Mouse (Mus musculus) heart, embryonic 16.5 days (tissue): Measurements from ENCODE around the gene Olfr52. TPM values are rescaled to one million over a fixed set of nuclear protein-coding genes. Genes with fewer than 3 reads are reported as not detected.
"Not testable (repeated sequence)": the region's sequence is repeated elsewhere in the genome, so short reads cannot be mapped to it uniquely, and the experiment has no call there.

Source experiments
- ATAC-seq: fragments of 200-750 bp; cut with Nextera tagmentation; replicated peaks from 2 replicates; pipeline ENCODE4 v1.8.0; 2017; ENCODE audit warnings: moderate number of reproducible peaks; ENCODE audit not compliant: insufficient read depth, low FRiP score; ENCODE audit errors: extremely low read depth
- H3K27ac ChIP-seq: fragments of 300-500 bp; sonication (generic); 2 replicates; pipeline ENCODE4 v1.5.1; 2014; ENCODE audit warnings: mild to moderate bottlenecking, low read length, control low read depth, moderate library complexity
- H3K27me3 ChIP-seq: fragments of 300-500 bp; sonication (generic); 2 replicates; pipeline ENCODE4 v1.6.1; 2014; ENCODE audit warnings: low read length, mixed read lengths; ENCODE audit not compliant: control insufficient read depth, insufficient read depth
- H3K36me3 ChIP-seq: fragments of 300-500 bp; sonication (generic); 2 replicates; pipeline ENCODE4 v1.6.1; 2014; ENCODE audit not compliant: control insufficient read depth, insufficient read depth
- H3K4me1 ChIP-seq: fragments of 300-500 bp; sonication (generic); 2 replicates; pipeline ENCODE4 v1.6.1; 2014; ENCODE audit warnings: low read length, mixed read lengths; ENCODE audit not compliant: control insufficient read depth, insufficient read depth
- H3K4me2 ChIP-seq: fragments of 300-500 bp; sonication (generic); 2 replicates; pipeline ENCODE4 v1.6.1; 2014; ENCODE audit warnings: low read depth, mild to moderate bottlenecking, control low read depth, low read length
- H3K4me3 ChIP-seq: fragments of 300-500 bp; sonication (generic); 2 replicates; pipeline ENCODE4 v1.5.1; 2014; ENCODE audit warnings: mild to moderate bottlenecking, control low read depth, low read length
- H3K9ac ChIP-seq: fragments of 300-500 bp; sonication (generic); 2 replicates; pipeline ENCODE4 v1.6.1; 2014; ENCODE audit warnings: low read length, control low read depth
- H3K9me3 ChIP-seq: fragments of 300-500 bp; sonication (generic); replicated peaks from 2 replicates; pipeline ENCODE4 v1.6.1; 2016; ENCODE audit warnings: low read length; ENCODE audit not compliant: control insufficient read depth
- WGBS: fragments of 180-500 bp; shearing (Covaris S2); extraction: QIAGEN DNeasy Blood & Tissue Kit; methylation state at CpG from one replicate; pipeline ENCODE4 v1.1.7; 2014; 5-methylcytosine and 5-hydroxymethylcytosine counted together
- polyA plus RNA-seq: library from polyadenylated mRNA; unstranded; fragments of >200 nt; fragmentation: Nextera tagmentation; extraction: Ambion mirVana; gene quantifications from 2 replicates; pipeline ENCODE4 v1.2.1, GENCODE M21; 2015

Olfr52 gene
- not detected in 2 replicates for polyA plus RNA-seq

DNA sequence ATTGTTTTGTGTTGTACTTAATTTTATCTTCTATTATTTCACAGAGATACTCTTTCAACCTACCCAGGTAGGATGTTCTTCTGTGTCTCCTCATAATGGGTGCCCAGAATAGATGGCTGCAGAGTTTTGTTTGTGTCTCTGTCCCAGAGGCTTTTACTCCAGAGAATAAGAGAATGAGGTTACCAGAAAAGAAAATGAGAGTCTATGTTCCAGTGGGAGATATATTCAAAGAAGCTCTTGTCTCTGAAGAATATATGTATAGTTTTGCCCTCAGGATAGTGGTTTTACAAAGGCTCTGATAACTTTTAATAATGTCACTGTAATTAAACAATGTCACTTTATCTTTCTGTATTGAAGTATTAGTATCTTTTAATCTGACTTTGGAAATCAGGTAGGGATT, at the start of gene Olfr52:
TSS of gene Olfr52 (minus strand) at position 101 of the 400 bp plus-strand sequence.
- no peak within 1 kb of the TSS for H3K4me3 ChIP-seq
- no peaks in the 10 kb centered on the region for H3K36me3 ChIP-seq
- no peak within 1 kb of the TSS for H3K27ac ChIP-seq
- H3K27me3 ChIP-seq: no peaks in the 10 kb centered on the region
- no peaks in the 10 kb centered on the region for H3K9me3 ChIP-seq
- H3K4me2 ChIP-seq: no peak within 1 kb of the TSS
- H3K4me1 ChIP-seq: no peaks in the 10 kb centered on the region
- H3K9ac ChIP-seq: no peak within 1 kb of the TSS
- no peak for ATAC-seq

DNA sequence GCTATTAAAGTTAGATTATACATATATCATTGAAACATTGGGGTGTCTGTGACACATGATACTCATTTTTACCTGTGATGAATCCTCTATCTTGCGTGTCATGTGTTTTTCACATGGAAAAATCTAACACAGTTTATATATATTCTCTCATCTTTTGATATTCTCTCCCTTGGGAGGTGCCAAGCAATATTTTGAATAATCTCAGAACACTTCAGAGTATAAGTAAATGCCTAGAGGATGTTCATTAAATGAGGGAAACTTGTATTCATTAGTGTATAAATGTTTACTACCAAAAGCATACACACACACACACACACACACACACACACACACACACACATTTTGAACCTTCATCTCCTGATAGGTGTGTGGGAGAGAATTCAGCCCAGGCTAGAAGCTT, 45.8 kb upstream of the Olfr52 start, which contains the start of gene Olfr1047:
TSS of gene Olfr1047 (minus strand) at position 101 of the 400 bp plus-strand sequence.
- Histone ChIP-seq H3K4me3 (no peak within 1 kb of the TSS), H3K27me3 (no peaks in the 10 kb centered on the region), H3K9ac (no peak within 1 kb of the TSS), H3K4me1 (no peaks in the 10 kb centered on the region), H3K36me3 (no peaks in the 10 kb centered on the region), H3K9me3 (no peaks in the 10 kb centered on the region), H3K4me2 (no peak within 1 kb of the TSS), H3K27ac (no peak within 1 kb of the TSS)
- 82% methylated on average over 1 of the region's 1 CpGs for WGBS
- no peak for ATAC-seq

DNA sequence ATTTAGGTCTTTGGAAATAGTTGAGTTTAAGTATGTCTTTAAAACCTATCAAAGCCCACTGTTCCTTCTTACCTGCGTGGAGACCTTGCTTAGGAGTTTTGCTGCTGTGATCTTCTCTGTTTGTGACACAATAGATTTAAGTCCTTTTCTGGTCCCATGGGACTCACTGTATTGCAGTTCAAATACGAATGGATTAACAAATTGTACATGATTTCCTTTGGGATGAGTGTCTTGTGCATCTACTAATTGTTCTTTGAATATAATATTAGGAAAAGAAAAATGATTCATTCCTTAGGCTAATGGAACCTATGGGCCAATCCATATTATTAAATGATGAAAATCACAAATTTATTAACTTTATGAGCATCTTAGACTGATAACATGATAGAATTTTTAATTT, 33.7 kb upstream of the Olfr52 start, which contains the start of gene Olfr1046:
TSS of gene Olfr1046 (minus strand) at position 101 of the 400 bp plus-strand sequence.
- 59% methylated on average over 2 of the region's 2 CpGs for WGBS
- no peak for ATAC-seq

DNA sequence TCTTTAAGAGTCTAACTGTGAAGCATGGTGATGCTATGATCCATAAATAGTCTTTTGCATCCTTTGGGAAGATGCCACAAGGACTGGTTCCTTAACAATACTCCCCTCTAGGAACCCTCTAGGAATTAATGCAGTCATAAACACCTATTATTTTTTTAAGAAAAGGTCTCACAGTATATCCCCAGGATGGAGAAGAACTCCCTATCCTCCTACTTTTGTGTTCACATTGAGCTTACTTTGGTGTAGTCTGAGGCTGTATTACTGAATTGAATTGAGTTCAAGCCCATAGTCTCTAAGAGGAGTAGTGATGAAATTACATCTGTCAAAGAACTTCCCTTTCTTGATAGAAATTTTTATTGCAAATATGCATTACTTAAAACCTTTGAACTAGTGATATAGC, 17.4 kb upstream of the Olfr52 start, which contains the start of gene Olfr1045:
TSS of gene Olfr1045 (minus strand) at position 101 of the 400 bp plus-strand sequence.
- no peaks in the 10 kb centered on the region for H3K27me3 ChIP-seq
- H3K27ac ChIP-seq: no peak within 1 kb of the TSS
- no peak within 1 kb of the TSS for H3K9ac ChIP-seq
- no peaks in the 10 kb centered on the region for H3K9me3 ChIP-seq
- H3K4me1 ChIP-seq: no peaks in the 10 kb centered on the region
- no peak within 1 kb of the TSS for H3K4me3 ChIP-seq
- H3K4me2 ChIP-seq: no peak within 1 kb of the TSS
- H3K36me3 ChIP-seq: no peaks in the 10 kb centered on the region
- ATAC-seq: no peak

More for the DNA sequence above, 33.7 kb upstream of the Olfr52 start, which contains the start of gene Olfr1046:
- no peaks in the 10 kb centered on the region for H3K9me3 ChIP-seq
- H3K36me3 ChIP-seq: no peaks in the 10 kb centered on the region
- H3K27me3 ChIP-seq: no peaks in the 10 kb centered on the region
- H3K4me1 ChIP-seq: no peaks in the 10 kb centered on the region
- no peak within 1 kb of the TSS for H3K9ac ChIP-seq
- no peak within 1 kb of the TSS for H3K4me3 ChIP-seq
- H3K27ac ChIP-seq: no peak within 1 kb of the TSS
- H3K4me2 ChIP-seq: no peak within 1 kb of the TSS

DNA sequence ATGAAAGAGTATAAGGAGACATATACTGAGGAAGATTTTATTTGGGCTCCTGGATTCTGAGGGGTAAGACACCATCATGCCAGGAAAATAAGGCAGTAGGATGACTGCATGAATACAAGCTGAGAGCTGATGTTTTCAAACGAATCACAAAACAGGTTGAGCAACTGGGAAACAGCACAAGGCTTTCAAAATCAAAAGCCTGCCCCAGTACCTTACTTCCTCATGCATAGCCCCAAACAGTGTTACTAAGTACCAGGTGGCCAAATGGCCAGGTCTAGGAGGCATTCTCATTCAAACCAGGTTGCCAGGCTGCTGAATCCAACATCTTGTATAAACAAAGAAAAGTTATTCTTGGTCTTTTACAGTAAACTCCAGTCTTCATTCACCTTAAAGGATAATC, 10.4 kb upstream of the Olfr52 start:
- Histone ChIP-seq H3K27me3 (no peaks in the 10 kb centered on the region), H3K4me2 (no peak overlapping the region), H3K9ac (no peak overlapping the region), H3K9me3 (peaks cover 4% of the 10 kb centered on the region; the same call in 1 of the 2 replicates), H3K27ac (no peak overlapping the region), H3K36me3 (no peaks in the 10 kb centered on the region), H3K4me1 (no peaks in the 10 kb centered on the region), H3K4me3 (no peak overlapping the region)
- no peak for ATAC-seq
- WGBS: 31% methylated on average over 1 of the region's 1 CpGs

DNA sequence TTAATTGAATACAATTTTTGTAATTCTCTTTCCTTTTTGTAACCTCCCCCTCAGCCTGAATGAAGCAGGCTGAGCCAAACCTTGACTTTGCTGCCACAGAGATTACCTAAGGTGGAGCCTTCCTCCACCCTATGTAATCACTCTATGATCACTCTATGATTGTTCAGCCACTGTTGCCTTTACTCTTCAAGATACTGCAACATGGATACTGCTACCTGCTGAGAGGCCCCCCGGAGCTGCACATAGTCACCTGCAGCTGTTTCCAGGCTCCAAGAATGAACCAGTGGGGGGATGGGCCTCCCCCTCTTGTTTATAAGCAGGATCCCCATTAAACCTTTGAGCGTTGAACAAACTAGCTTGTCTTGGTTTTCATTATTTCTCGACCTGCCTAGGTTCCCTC, 5.5 kb downstream of the Olfr52 start:
- H3K9me3 ChIP-seq: no peaks in the 10 kb centered on the region
- H3K4me1 ChIP-seq: no peaks in the 10 kb centered on the region
- no peak overlapping the region for H3K9ac ChIP-seq
- no peak overlapping the region for H3K27ac ChIP-seq
- ATAC-seq: no peak
- no peaks in the 10 kb centered on the region for H3K36me3 ChIP-seq
- no peaks in the 10 kb centered on the region for H3K27me3 ChIP-seq
- no peak overlapping the region for H3K4me2 ChIP-seq
- no peak overlapping the region for H3K4me3 ChIP-seq
- WGBS: 78% methylated on average over 3 of the region's 3 CpGs

DNA sequence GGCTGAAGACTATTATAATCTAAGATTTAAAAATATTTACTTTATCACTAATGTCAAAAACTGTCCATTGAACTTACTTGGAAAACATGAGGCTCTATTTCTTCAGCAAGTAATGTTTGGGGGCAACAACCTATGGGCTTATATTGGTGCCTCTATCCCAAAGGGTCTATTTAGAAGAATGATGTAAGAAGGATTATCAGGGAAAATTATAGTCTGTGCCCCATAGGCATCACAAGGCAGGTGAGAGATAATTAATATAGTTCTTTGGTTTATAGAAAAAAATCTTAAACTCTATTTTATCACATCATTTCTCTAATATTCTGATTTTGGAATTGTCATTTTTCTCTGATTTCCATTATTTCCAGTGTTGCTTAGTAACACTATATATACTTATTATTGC, 7.8 kb downstream of the Olfr52 start, which contains the start of gene Olfr1044:
TSS of gene Olfr1044 (minus strand) at position 101 of the 400 bp plus-strand sequence.
- Histone ChIP-seq H3K27ac (no peak within 1 kb of the TSS), H3K27me3 (no peaks in the 10 kb centered on the region), H3K9me3 (no peaks in the 10 kb centered on the region), H3K4me1 (no peaks in the 10 kb centered on the region), H3K36me3 (no peaks in the 10 kb centered on the region), H3K4me2 (no peak within 1 kb of the TSS), H3K4me3 (no peak within 1 kb of the TSS), H3K9ac (no peak within 1 kb of the TSS)
- no peak for ATAC-seq

DNA sequence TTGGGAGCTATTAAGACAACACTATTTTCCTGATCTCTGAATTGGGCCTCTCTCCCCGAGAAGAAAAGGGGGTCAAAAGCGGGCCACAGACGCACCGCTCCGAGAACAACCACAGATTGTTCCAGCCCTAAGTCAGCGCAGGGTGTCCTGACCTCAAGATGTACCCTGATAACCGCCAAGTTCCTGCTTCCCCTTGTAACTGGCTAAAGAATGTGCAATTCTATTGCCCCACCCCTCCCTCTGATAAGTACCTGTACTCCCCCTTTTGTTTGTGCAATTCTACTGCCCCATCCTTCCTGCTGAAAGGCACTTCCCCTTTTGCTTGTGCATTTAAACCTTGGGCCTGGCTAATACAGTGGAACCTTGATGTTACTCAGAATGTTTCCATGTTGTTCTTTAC, 10.1 kb downstream of the Olfr52 start:
- not testable (repeated sequence) for H3K36me3 ChIP-seq, H3K4me1 ChIP-seq, H3K9ac ChIP-seq, ATAC-seq, H3K4me3 ChIP-seq, H3K27me3 ChIP-seq, H3K27ac ChIP-seq, H3K4me2 ChIP-seq, H3K9me3 ChIP-seq
- WGBS: 68% methylated on average over 7 of the region's 7 CpGs

DNA sequence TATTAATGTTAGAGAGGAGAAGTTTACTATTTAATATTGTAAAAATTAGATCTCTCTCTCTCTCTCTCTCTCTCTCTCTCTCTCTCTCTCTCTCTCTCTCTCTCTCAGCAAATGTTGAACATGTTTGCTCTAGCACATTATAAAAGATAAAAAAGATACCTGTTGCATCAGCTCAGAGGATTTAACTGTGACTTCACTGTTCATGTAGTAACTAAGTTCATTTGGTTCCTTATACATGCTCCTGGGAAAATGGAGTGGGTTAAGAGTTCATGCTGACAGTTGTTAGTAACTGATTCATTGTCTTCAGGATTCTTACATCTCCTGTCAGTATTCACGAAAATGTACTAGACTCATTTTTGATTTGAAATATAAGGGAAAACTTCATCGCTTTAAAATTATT, 18.1 kb downstream of the Olfr52 start, which contains the start of gene Olfr1043:
TSS of gene Olfr1043 (minus strand) at position 101 of the 400 bp plus-strand sequence.
- ATAC-seq: no peak
- 0 out of 2 replicates have a peak, but pooled peaks cover 2% of the 10 kb centered on the region for H3K4me1 ChIP-seq
- H3K4me3 ChIP-seq: no peak within 1 kb of the TSS
- no peaks in the 10 kb centered on the region for H3K9me3 ChIP-seq
- H3K27me3 ChIP-seq: no peaks in the 10 kb centered on the region
- WGBS: 76% methylated on average over 2 of the region's 2 CpGs
- H3K4me2 ChIP-seq: no peak within 1 kb of the TSS
- H3K27ac ChIP-seq: no peak within 1 kb of the TSS
- no peaks in the 10 kb centered on the region for H3K36me3 ChIP-seq
- no peak within 1 kb of the TSS for H3K9ac ChIP-seq
